Mouse (Mus musculus) adrenal gland, postnatal 10 days (tissue): ENCODE results near the gene Gm49661. TPM values are rescaled to one million over a fixed set of nuclear protein-coding genes. Genes with fewer than 3 reads are reported as not detected.
A peak's percentile ranks its signal among the peaks of the same experiment; 100 is the strongest.

Experiments used
- DNase-seq: peaks from one replicate; pipeline ENCODE4 v3.0.0; 2021; ENCODE audit warnings: mixed read lengths
- total RNA-seq, 2 experiments: library from RNA; stranded (reverse); gene quantifications; 2 replicates each; pipeline ENCODE4 v1.2.3; 2021

Gene Gm49661
- total RNA-seq, 2 experiments from 2014 or later, result 1.1 TPM; not detected in 1

DNA sequence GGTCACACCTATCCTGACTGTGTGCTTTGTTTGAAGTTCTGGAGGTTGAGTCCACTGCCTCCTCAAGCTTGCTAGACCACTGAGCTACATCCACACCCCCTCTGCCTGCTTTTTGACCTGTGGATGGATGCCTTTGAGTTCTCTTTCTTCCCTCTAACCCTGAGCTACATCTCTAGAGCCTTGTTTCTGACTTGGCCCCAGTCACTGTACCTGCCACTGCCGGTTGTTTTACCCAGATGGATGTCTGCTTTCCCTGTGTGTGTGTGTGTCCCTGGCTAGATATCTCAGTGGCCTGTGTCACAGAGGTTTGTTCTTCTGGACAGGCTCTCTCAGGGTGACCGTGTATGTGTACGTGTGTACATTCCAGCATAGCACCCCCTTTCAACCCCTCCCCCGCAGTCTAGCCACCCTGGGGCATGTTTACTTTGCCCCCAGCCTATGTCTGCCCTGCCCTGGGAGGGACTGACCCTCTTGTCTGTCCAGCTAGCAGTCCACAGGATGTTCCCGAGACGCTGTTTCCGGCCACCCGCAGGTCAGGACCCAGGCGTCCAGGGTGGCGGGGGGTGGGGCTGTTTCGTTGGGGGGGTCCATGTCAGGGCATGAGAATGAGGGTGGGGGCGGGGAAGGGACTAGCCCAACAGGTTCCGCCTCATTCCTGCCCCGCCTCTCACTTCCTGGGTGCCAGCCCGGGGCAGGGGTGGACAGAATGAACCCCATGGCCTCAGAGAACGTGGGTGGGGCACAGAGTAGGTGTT is 15.2 kb upstream of the Gm49661 start:
- peak; percentile 50 for DNase-seq

GRCm38 (mm10) chr8:84982499-84983011 is 13.3 kb upstream of the Gm49661 start:
- no peak for DNase-seq

DNA sequence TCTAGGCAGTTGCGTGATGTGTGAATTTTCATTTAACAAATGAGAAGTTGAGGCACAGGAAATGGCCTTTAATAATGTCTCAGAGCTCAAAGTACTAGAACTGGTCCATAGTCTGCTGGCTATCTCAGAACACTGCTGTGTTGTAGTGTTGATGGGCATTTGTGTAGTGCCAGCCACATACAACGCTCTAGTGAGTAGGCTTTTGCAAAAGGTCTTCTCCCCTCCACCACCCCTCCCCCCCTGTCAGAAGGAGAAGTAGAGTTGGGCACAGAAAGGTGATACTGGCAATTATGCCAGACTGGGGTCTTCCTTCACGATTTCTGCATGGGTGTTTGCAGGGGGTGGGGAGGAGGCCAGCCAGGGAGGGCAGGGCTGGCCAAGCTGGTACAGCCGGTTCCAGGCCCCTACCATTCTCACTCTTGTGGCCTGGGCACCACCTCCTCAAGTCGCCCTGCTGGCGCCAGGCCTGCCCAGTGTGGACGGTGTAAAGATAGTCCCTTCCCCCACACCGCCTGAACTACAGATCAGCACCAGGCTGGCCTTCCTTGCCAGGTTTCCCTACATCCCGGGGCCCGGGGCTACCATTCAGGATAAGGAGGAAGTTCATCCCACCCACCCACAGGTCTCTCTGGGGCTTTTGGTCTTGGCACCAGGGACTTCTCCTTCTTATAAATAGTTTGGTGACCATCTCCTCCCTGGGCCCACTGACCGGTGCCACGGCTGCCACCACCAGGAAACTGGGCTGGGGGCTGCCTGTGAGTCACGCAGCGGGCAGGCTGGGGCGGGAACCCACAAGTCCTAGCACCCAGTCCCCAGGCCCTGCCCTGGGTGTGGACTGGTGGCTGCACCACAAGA is 12.6 kb upstream of the Gm49661 start:
- DNase-seq, result no peak

GRCm38 (mm10) chr8:84980622-84981358 is 11.6 kb upstream of the Gm49661 start:
- DNase-seq, result peak; percentile 91

GRCm38 (mm10) chr8:84979599-84980421 is 10.6 kb upstream of the Gm49661 start:
- DNase-seq, result peak; percentile 94

GRCm38 (mm10) chr8:84978248-84978940 is 9.2 kb upstream of the Gm49661 start, which contains the start of gene Junb:
TSS of gene Junb (minus strand) at chr8:84978718.
- peak; percentile 99 for DNase-seq

DNA sequence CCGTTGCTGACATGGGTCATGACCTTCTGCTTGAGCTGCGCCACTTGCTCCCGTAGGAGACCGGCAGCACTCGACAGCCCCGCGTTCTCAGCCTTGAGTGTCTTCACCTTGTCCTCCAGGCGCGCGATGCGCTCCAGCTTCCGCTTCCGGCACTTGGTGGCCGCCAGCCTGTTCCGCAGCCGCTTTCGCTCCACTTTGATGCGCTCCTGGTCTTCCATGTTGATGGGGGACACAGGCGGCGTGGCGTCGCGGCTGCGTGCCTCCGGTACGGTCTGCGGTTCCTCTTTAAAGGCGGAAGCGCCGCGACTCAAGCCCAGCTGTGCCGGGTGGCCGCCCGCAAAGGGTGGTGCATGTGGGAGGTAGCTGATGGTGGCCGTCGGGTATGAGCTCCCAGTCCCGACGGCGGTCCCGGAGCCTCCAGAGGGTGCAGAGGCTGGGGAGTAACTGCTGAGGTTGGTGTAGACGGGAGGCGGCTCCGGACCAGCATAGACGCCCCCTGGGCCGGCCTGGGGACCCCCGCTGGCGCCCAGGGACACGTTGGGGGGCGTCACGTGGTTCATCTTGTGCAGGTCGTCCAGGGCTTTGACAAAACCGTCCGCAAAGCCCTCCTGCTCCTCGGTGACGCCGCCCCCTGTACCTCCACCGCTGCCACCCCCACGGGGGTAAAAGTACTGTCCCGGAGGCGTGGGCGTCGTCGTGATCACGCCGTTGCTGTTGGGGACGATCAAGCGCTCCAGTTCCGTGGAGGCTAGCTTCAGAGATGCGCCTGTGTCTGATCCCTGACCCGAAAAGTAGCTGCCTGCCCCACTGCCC is 8.4 kb upstream of the Gm49661 start:
- DNase-seq, result peak; percentile 83

GRCm38 (mm10) chr8:84976763-84977434 is 7.7 kb upstream of the Gm49661 start:
- no peak for DNase-seq

GRCm38 (mm10) chr8:84976031-84976762 is 7.0 kb upstream of the Gm49661 start:
- peak; percentile 98 for DNase-seq

- peak; percentile 83 for DNase-seq
These were observed 6.2 kb upstream of the Gm49661 start for GRCm38 (mm10) chr8:84975434-84975833.

GRCm38 (mm10) chr8:84974543-84975142 is 5.4 kb upstream of the Gm49661 start:
- DNase-seq, result no peak

GRCm38 (mm10) chr8:84973803-84974542 is 4.7 kb upstream of the Gm49661 start:
- peak; percentile 81 for DNase-seq

DNA sequence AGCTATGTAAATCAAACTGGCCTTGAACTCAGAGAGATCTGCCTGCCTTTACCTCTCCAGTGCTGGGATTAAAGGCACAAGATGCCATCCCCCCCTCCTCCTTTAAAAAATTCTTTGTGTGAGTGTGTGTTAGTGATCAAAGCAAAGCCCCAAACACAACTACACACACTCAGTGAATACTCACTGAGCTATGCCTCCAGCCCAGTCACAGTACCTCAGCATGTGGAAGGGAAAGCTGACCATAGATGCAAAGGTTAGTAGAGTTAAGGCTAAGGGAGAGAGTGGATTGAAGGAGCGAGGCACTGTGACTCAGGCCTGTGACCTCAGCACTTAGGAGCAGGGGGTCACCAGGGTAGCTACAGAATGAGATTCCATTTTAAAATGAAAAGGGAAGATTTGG is 3.8 kb upstream of the Gm49661 start:
- no peak for DNase-seq

DNA sequence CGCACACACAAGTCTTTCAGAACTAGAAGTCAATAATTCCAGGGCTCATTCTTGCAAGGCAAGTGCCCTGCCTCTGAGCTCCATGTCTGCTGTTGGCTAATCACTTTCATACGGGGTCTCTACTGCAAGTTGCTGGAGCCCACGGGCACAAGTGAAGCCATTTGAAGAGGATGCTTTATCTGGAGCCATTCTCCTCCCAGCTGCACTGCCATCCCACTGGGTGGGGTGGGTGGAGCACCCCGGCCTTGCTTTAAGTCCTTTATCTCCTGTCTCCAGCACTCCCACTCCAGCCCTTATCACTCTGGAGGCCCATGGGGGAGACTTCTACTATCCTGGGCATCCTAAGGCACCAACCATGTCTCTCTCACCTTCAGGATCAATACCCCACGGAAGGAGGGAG is 1.7 kb upstream of the Gm49661 start:
- no peak for DNase-seq

GRCm38 (mm10) chr8:84970135-84970790 is 1.0 kb upstream of the Gm49661 start:
- peak; percentile 39 for DNase-seq

DNA sequence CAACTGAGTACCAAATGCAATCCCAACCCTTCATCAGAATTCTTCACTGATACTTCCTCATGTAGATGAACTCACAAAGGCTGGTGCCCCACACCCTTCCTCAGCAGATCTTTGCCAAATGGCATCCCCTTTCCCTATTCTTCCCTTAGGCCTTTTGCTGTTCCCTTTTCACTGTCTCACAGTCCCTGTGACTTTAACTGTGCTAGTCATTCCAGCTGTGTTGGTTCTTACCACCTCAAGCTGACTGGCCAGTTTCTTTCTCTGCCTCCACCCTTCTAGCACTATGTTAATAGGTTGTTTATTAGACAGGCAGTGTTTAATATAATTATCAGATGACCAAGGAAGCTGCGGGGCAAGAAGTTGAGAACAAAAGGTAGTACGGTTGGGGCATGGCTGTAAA is 583 bp downstream of the Gm49661 start:
- DNase-seq, result peak; percentile 26
